Mouse (Mus musculus): ENCODE results near the gene Mak.

Mak gene

DNA sequence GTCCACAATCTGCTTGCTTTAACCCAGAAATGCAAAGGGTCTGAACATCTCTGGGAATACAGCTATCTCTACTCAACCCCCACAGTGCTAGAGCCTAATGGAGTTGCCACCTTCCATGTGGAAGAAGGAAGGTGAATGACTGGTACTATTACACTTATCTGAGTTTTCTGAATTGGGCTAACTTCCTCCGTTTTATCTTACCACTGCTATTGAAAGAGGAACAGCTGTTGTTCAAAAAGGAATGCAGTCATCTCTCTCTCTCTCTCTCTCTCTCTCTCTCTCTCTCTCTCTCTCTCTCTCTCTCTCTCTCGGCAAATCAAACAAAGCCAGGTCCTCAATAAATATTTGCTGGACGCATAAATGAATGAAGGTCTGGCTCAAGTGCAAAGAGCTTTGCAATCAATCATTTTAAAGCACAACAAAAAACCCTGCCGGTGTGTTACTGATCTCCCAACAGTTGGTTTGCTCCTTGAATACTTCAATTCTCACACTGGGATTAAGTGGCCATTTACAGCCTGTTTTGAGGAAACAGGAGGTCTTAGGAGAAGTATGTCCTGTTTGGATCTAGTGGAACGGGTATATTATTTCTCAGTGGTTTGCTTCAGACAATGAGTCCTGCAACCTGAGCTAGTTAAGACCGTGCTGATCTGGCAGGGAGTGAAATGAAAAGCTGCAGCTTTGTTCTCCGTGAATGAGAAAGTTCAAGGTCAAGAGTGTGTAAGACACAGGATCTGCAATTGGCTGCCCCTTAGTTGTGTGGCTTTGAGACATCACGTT lies 84.8 kb downstream of the Mak start:
- DNase-seq, result no peak

DNA sequence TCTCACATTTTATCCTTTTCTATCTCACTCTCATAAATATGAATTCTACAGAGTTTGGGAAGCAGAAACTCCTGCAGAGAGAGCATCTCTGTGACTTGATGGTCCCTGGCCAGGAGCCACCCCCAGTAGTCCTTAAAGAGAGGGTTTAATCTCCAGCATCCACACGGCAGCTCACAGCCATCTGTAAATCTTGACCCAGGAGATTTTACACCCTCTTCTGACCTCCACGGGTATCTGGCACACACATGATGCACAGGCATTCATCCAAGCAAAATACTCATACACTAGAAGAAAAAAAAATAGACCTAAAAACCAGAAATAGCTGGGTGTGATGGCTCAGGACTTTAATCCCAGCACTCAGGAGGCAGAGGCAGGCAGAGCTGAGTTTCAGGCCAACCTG lies 91.1 kb downstream of the Mak start:
- no peak for DNase-seq

DNA sequence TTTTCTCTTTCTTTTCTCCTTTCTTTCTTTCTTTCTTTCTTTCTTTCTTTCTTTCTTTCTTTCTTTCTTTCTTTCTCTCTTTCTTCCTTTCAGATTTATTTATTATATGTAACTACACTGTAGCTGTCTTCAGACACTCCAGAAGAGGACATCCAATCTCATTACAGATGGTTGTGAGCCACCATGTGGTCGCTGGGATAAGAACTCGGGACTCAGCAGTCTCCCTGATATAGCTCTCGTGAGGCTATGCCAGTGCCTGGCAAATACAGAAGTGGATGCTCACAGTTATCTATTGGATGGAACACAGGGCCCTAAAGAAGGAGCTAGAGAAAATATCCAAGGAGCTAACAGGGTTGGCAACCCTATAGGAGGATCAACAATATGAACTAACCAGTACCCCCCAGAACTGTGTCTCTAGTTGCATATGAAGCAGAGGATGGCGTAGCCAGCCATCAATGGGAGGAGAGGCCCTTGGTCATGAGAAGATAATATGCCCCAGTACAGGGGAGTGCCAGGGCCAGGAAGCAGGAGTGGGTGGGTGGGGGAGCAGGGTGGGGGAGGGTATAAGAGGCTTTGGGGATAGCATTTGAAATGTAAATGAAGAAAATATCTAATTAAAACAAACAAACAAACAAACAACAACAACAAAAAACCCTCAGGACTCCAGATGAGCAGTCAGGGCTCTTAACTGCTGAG lies 91.8 kb downstream of the Mak start:
- peak; percentile 43 for DNase-seq

DNA sequence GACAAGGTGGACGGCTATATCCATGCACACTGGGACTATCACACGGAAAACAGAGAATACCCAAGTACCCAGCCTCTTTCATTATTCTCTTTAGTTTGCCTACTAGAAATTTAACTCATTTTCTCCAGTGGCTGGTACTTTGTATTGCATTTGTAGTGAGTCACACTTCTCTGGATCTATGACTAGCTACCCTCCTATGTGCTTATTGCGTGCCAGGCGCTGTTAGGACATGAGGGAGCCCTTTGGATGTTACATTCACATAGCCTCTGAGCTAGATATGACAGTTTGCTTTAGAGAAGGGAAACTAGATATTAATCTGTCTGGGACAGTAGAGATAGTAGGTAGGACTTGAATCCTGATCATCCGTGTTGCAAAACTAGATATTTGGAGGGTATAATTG lies 93.4 kb downstream of the Mak start:
- no peak for DNase-seq

DNA sequence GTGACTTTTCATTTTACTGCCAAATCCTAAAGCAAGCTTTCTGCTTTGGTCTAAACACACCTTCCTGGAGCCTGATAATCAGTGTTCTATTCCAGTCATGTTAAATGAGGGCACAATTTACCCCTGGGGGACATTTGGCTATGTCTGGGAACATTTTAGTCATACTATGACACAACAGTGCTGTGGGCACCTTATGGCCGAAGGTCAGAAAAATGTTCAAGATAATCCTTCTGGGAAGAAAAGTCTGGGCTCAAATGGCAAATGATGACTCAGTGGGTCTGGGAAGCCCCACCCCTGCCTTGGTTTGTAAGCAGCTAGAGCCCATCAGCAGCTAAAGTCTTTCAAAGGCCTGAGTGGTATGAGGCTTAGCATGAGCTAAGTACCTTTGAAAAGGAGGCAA lies 96.7 kb downstream of the Mak start:
- DNase-seq, result no peak

DNA sequence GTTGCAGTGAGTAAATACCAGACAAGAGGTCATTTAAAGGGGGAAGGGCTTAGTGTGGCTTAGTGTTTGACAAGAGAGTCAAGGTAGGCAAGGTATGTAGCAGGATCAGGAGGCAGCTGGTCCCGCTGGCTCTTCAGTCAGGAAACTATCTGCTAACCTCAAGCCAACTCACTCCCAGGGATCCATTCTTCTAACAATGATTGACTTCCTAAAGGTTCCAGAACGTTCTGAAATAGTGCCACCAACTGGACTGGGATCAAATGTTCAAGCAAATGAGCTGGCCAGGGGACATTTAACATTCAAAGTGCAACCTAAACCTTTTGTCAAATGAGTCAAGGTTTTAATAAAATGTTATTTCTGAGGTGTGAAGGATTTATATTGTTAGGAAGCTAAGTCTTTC lies 100.2 kb downstream of the Mak start:
- DNase-seq, result no peak

DNA sequence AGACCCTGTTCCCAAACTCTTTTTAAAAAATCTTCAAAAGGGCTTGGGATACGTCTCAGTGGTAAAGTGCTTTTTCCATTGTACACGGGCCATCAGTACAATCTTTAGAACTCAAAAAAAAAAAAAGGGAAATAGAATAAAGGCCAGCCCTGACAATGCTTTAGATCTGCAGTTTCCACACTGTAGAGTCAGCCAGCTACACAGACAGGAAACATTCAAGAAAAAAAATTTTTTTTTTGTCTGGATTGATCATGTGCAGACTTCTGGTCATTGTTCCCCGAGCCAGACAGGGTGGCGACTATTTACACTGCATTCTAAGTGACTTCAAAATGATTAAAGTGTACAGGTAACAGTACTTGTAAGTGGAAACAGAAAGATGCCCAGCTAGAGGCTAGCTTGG lies 100.9 kb downstream of the Mak start:
- no peak for DNase-seq

DNA sequence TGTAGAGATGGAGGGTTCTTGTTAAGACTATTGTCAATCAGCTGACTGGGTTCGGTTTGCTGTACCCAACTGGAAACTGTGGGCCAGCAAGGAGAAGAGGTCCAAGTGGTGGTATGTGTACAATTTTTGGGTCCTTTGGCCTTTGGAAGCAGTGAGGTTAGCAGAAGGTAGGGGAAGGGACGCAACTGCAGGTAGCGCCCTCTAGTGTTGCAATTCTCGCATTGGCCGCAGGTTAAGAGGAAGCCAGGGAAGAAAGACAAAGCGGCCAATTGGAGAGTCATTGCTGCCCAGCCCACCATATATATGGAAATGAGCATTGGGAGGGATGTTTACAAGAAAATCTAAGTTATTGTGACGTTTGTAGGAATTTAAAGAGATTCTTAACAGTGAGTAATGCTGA lies 101.9 kb downstream of the Mak start:
- DNase-seq, result peak; percentile 61
